In the genomic region with DNA sequence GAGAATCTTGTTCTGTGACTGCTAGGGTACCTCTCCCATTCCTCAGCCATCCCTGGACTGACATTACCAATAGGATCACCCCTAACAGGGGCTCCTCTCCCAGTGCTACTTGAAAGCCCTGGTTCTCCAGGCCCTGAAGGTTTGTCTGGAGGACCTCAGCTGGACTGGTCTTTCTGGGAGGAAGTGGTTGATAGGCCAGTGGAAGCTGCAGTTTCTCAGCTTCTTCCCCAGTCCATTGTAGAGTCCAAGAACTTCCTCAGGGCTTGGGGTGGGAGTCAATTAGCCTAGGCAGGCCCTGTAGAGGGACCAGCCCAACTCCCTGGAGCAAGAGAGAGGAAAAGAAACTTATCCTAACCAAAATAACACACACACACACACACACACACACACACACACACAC, we compare ENCODE assay signal across 12 mouse cellular contexts. TPM values are rescaled to one million over a fixed set of nuclear protein-coding genes. Genes with fewer than 3 reads are reported as not detected.
DNase-seq lines count a peak whose midpoint lies in the region; ATAC-seq lines count a peak whose summit lies in the region.
"Had no signal": no experiment of that assay in that cellular context is flagged by ENCODE, and none has a peak within 500 bp of the region (broad histone marks: within the 10 kb centered on the region; RNA-seq: fewer than 3 reads in every experiment).

No protein-coding gene starts in this region.

- intact Hi-C loops in left cerebral cortex, postnatal 25 days (cut with DNase I), result no loop called here

- no peak overlapping the region for H3K4me2 ChIP-seq in lung, embryonic 16.5 days (ENCODE audit: low read depth, low read length)
- H3K4me2 ChIP-seq in liver, embryonic 16.5 days (ENCODE audit: low read depth, low read length), result peak overlapping the region; percentile 66

- peak; percentile 15; the same call in 1 of the 2 replicates for ATAC-seq in lung, embryonic 16.5 days (ENCODE audit: low read depth)
- ATAC-seq in erythroblast, adult 5-6 weeks (replicated peaks; ENCODE audit: low FRiP score, poor library complexity, severe bottlenecking), result 0 out of 2 replicates have a peak, but pooled peaks have one; percentile 1
- no peak for ATAC-seq in liver, embryonic 16.5 days (ENCODE audit: low read depth)

- H3K36me3 ChIP-seq in heart, embryonic 10.5 days, result no peaks in the 10 kb centered on the region
- H3K36me3 ChIP-seq in lung, embryonic 16.5 days (ENCODE audit: control insufficient read depth, insufficient read depth, low read length), result no peaks in the 10 kb centered on the region
- H3K36me3 ChIP-seq in liver, embryonic 16.5 days (ENCODE audit: control insufficient read depth, insufficient read depth), result no peaks in the 10 kb centered on the region

- no peaks in the 10 kb centered on the region; the same call in 1 of the 2 replicates for H3K27me3 ChIP-seq in heart, embryonic 10.5 days (ENCODE audit: insufficient read depth, poor library complexity, severe bottlenecking)
- no peaks in the 10 kb centered on the region for H3K27me3 ChIP-seq in lung, embryonic 16.5 days (ENCODE audit: control insufficient read depth, insufficient read depth, low read depth, low read length)
- H3K27me3 ChIP-seq in liver, embryonic 16.5 days (ENCODE audit: control insufficient read depth, insufficient read depth, low read depth, low read length), result no peaks in the 10 kb centered on the region

- H3K4me1 ChIP-seq in heart, embryonic 10.5 days, result peaks cover 42% of the 10 kb centered on the region
- peaks cover 13% of the 10 kb centered on the region for H3K4me1 ChIP-seq in lung, embryonic 16.5 days (replicated peaks; ENCODE audit: control insufficient read depth, insufficient read depth, low read length)
- H3K4me1 ChIP-seq in liver, embryonic 16.5 days (ENCODE audit: control insufficient read depth, low read depth, low read length), result peaks cover 62% of the 10 kb centered on the region

- H3K27ac ChIP-seq in heart, embryonic 10.5 days, result peak overlapping the region; percentile 90
- peak overlapping the region; percentile 66 for H3K27ac ChIP-seq in lung, embryonic 16.5 days (ENCODE audit: low read length)
- peak overlapping the region; percentile 97 for H3K27ac ChIP-seq in liver, embryonic 16.5 days (ENCODE audit: low read length)
- H3K27ac ChIP-seq: left cerebral cortex, adult 2 months had no signal

- DNase-seq in heart, embryonic 10.5 days (ENCODE audit: low spot score), result no peak
- DNase-seq in heart, postnatal 4 days, result no peak
- no peak for DNase-seq in lung, adult 18-20 months
- no peak for DNase-seq in urinary bladder, adult 2 months (ENCODE audit: low spot score)
- DNase-seq in left cerebral cortex, postnatal 25 days (ENCODE audit: low spot score in 2 of 2), result no peak
- DNase-seq: cerebellum, adult 11 months; kidney, adult 11 months; right cerebral cortex, postnatal 4 days had no signal

- peak overlapping the region; percentile 40 for H3K4me3 ChIP-seq in heart, embryonic 10.5 days
- no peak overlapping the region for H3K4me3 ChIP-seq in lung, embryonic 16.5 days (ENCODE audit: low read length)
- H3K4me3 ChIP-seq in liver, embryonic 16.5 days (ENCODE audit: low read depth, low read length), result peak overlapping the region; percentile 37
- H3K4me3 ChIP-seq: left cerebral cortex, adult 2 months had no signal

- peak overlapping the region; percentile 42; the same call in 1 of the 2 replicates for H3K9ac ChIP-seq in lung, embryonic 16.5 days (ENCODE audit: low read length)
- peak overlapping the region; percentile 69 for H3K9ac ChIP-seq in liver, embryonic 16.5 days (ENCODE audit: low read depth, low read length)

- H3K9me3 ChIP-seq in heart, embryonic 10.5 days, result no peaks in the 10 kb centered on the region
- no peaks in the 10 kb centered on the region for H3K9me3 ChIP-seq in lung, embryonic 16.5 days (ENCODE audit: control insufficient read depth, low read length)
- no peaks in the 10 kb centered on the region for H3K9me3 ChIP-seq in liver, embryonic 16.5 days (replicated peaks; ENCODE audit: control insufficient read depth, low read length)

RNA-seq across cellular contexts. Expression of gene Supt4a, which starts 11.8 kb away (rescaled TPM):
- 122 and 151 TPM in 2 replicates for polyA plus RNA-seq in heart, embryonic 10.5 days (2016; fragmentation: Nextera tagmentation; extraction: Ambion mirVana)
- total RNA-seq in heart, postnatal 4 days (2021), result 10 to 100 TPM; 47.9 to 49.9 TPM
- 143 and 167 TPM in 2 replicates for polyA plus RNA-seq in lung, embryonic 16.5 days (2015; fragmentation: Nextera tagmentation; extraction: Ambion mirVana)
- 133 and 166 TPM in 2 replicates for total RNA-seq in erythroblast, adult 5-6 weeks (2015; ENCODE audit: low replicate concordance)
- total RNA-seq in erythroblast, adult 5-6 weeks (2017; ENCODE audit: low replicate concordance), result 103 and 121 TPM in 2 replicates
- polyA plus RNA-seq in liver, embryonic 16.5 days (2015; fragmentation: Nextera tagmentation; extraction: Ambion mirVana), result 180 and 196 TPM in 2 replicates
- 94.2 and 98.4 TPM in 2 replicates for polyA plus RNA-seq in urinary bladder, adult 2 months (2012; rRNA removed)
- total RNA-seq in left cerebral cortex, postnatal 25 days (2021), result 10 to 100 TPM; 69.9 to 86.3 TPM

RNA-seq across cellular contexts. Expression of gene Tspoap1, which starts 34.8 kb away (rescaled TPM):
- 0.95 and 1.5 TPM in 2 replicates for polyA plus RNA-seq in heart, embryonic 10.5 days (2016; fragmentation: Nextera tagmentation; extraction: Ambion mirVana)
- total RNA-seq in heart, postnatal 4 days (2021), result under 1 TPM in 1 of 2 experiments, not detected in 1; 0.07 TPM
- polyA plus RNA-seq in lung, embryonic 16.5 days (2015; fragmentation: Nextera tagmentation; extraction: Ambion mirVana), result 1.6 and 2.3 TPM in 2 replicates
- 4.2 and 5.4 TPM in 2 replicates for total RNA-seq in erythroblast, adult 5-6 weeks (2015; ENCODE audit: low replicate concordance)
- 5.4 and 16.6 TPM in 2 replicates for total RNA-seq in erythroblast, adult 5-6 weeks (2017; ENCODE audit: low replicate concordance)
- polyA plus RNA-seq in liver, embryonic 16.5 days (2015; fragmentation: Nextera tagmentation; extraction: Ambion mirVana), result 1.7 and 2.7 TPM in 2 replicates
- 9.7 and 11.4 TPM in 2 replicates for polyA plus RNA-seq in urinary bladder, adult 2 months (2012; rRNA removed)
- total RNA-seq in left cerebral cortex, postnatal 25 days (2021), result 100 to 1,000 TPM; 165 to 189 TPM
